Mouse (Mus musculus): ENCODE results near the gene Acad11.

The Acad11 gene

GRCm38 (mm10) chr9:104085730-104086429 lies 22.7 kb downstream of the Acad11 start:
- DNase-seq, result no peak

- DNase-seq, result no peak
Observed at GRCm38 (mm10) chr9:104088555-104088954, 25.4 kb downstream of the Acad11 start.

GRCm38 (mm10) chr9:104092945-104093344 lies 29.8 kb downstream of the Acad11 start:
- DNase-seq, result no peak

GRCm38 (mm10) chr9:104098256-104098655 lies 35.1 kb downstream of the Acad11 start:
- DNase-seq, result no peak

DNA sequence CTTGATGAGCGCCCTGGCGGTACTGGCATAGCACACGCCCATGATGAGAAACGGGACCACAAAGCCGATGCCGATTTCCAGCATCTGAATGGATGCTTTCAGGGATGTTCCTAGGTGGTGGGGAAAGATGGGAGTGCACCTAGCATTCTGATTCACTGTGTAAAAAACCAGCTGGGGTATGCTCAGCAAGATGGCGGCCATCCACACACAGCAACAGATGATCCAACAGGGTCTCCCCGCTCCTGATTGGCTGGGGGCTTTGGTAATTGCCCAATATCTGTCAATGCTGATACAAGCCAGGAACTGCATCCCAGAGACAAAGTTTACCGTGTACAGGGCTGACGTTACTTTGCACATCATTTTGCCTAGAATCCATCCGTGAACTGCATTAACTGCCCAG lies 35.9 kb downstream of the Acad11 start:
- no peak for DNase-seq

DNA sequence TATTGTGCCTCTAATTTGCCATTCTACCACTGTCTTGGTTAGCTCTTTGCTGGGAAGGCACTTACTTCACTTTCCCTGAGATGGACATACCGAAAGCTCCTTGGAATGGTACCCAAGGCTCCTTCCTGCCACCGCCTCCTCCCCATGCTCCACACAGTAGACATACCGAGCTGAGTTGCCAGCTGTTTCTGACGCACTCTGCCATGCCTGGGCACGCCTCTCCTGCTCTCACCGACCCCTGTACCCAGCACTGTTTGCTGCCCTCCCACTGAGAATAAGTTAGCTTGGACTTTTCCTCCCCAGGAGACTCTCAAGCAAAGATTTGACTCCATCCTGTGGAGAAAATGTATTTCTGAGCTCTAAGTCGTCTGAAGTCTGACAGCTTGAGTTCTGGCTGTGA lies 37.6 kb downstream of the Acad11 start:
- DNase-seq, result no peak

DNA sequence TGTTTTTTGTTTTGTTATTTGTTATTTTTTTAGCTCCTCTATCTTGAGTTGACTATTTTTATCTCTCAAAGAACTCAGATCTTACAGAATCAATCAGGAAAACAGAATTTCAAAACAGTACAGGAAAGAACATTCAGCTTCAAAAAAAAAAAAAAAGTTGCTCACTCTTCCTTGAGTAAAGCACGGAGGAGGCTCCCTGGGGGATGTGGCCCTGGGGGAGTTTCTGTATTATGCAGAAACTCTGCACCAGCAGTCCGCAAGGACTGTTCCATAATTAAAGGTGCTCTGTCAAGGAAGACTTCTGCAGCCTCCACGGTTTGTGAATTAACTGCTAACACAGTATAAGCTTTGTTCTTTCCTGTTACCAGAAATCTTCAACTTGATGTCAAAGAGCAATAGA lies 38.3 kb downstream of the Acad11 start:
- no peak for DNase-seq

DNA sequence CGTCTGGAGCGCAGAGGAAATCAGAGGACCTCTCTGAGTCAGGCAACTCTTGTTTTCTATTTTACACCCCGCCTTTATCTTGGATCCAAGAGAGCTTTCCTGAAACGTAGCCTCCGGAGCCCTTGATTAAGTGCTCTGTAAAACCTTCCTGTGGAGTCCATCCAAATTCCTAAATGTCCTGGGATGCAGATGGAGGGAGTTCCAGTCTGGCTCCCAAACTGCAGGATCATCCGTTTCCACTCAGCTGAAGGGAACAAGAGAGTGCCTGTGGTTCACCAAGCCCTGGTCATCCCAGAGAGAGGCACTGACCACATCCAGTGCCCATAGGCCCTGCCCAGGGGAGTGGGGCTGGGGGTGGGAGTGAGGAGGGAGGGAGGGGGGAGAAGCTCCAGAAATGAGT lies 39.1 kb downstream of the Acad11 start:
- no peak for DNase-seq

DNA sequence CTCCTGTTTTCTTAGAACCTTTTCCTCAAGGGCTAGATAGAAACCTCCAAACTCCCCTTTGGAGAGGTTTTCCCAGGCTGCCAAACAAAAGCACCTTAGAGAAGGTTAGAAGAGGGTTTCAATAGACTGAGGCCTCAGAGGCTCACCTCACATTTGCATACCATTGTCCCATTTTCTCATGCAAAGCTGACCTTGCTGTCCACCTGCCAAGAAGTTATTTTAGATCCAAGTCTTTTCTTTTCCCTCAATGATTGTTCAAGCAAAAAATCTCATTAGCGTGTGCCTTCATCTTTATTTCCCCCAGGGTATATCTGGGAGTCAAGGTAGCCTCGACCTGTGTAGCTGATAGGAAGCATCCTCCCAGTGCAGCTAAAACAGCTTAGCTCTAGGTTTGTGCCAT lies 39.7 kb downstream of the Acad11 start:
- no peak for DNase-seq

DNA sequence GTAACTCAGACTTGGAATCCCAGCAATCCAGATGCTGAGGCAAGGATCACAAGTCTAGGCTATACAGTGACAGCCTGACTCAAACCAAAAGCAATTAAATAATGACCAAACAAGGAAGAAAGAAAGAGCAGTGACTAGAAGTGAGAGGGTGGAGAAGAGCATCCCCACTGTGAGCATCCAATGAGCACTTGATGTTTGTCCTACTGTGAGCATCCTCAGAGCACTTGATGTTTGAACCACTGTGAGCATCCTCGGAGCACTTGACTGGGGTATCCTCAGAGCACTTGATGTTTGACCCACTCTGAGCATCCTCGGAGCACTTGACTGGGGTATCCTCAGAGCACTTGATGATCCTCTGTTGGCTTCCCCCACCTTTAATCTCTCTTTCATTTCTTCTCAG lies 41.8 kb downstream of the Acad11 start:
- no peak for DNase-seq

DNA sequence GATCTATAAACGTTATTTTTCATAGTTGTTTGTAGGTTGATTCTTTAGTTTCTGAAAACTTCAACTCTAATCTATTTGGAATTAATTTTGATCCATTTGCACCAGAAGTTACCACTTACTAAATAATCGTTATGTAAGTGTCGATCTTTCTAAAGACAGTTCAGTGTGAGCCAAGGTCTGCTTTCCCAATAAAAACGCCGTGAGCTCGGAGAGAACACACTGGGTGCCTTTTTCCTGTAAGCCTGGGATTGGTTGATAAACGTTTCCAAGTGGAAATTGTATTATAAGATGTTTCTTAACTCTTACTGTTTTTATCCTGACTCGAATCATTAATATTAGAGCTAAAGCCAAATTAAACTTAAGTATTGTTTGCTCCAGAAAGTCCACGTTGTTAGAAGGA lies 43.8 kb downstream of the Acad11 start:
- no peak for DNase-seq

DNA sequence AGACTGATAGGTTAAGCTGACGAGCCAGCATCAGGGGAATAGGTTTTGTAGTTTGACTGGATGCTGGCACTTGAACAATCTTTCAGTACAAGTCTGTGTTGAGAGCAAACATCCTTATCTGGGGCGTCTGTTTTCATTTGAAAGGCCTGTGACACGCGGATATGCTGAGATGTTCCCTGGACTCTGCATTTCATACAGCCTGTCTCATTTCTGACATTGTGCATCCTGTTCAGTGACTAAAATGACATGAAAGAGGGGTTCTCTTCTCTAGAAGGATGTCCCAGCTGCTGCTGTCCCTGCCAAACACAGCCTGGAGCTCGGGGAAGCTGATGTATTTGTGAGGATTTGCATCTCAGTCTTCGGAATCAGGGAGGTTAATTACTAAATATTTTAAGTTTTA lies 44.3 kb downstream of the Acad11 start:
- DNase-seq, result no peak

- DNase-seq, result no peak
Observed at GRCm38 (mm10) chr9:104108571-104109143, 45.5 kb downstream of the Acad11 start.

- DNase-seq, result no peak
Observed at GRCm38 (mm10) chr9:104109151-104109550, 46.0 kb downstream of the Acad11 start.

DNA sequence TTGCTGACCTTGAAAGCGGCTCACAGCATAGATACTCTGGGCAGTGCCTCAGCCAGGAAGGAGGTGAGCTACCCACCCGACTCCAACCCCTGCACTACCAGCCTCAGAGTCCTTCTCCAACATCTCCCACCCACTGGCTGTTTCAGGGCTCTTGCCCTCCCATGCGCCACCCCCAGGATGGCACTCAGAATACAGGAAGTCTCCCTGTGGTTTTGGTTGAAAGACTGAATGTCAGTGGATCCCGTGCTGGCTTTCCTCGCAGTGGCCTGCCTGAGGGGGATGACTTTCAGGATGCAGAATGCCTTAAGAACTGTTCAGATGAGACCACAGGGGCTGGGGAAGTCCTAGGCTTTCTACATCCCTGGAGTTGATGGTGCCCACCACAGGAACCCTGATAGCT lies 59.9 kb downstream of the Acad11 start:
- DNase-seq, result no peak

DNA sequence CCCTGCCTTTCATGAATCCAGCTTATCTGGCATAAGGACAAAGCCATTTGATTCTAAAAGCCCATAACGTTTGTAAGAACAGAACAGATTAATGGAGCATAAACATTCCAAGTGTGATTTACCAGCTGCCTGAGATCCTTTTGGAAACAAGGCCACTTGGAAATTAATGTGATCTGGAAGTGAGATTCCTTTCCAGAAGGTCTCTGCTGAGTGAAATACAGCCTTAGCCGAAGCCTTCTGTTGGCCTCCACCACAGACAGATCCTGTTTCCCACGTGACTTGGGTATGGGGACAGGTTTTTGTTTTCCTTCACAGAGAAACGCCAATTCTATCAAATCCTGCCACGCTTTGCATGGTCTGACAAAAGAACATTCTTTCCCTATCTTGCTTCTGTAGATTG lies 60.4 kb downstream of the Acad11 start:
- no peak for DNase-seq

DNA sequence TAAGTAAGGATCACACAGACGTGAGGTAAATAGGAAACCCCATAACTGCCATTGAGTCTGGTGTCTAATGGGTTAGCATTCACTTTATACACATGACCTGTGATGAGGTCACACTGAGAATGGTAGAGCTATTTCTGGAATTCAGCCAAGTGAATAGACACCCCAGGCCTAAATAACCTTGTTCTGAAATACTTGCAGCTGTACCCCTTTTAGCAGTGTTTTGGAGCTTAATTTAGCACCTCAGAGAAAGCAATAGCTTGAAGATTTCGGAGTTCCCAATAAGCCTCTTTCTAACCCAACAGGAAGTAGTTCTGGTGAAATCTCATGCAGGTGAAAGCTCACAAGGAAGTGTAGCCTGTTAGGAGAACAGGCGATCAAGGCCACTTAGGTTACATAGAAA lies 63.7 kb downstream of the Acad11 start, which contains the start of gene Ackr4:
TSS of gene Ackr4 (minus strand) at position 101 of the 400 bp plus-strand sequence.
- DNase-seq, result no peak

DNA sequence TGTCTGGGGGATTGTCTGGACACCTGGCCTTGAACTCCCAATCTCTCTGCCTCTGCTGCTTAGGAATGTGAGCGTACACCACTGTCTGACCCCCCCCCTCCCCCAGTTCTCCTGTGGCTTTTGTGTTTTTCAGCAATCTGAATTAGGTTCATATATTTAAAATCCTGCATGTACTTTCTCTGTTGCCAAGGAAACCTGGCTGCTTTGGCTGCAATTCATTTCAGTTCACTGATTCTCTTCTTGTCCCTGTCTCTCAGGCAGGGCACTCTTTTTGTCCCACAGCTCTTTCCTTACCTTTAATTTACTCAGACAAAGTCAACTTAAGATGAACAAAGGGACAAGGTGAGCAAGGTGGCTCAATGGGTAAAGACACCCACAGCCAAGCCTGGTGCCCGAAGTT lies 64.9 kb downstream of the Acad11 start:
- DNase-seq, result no peak

DNA sequence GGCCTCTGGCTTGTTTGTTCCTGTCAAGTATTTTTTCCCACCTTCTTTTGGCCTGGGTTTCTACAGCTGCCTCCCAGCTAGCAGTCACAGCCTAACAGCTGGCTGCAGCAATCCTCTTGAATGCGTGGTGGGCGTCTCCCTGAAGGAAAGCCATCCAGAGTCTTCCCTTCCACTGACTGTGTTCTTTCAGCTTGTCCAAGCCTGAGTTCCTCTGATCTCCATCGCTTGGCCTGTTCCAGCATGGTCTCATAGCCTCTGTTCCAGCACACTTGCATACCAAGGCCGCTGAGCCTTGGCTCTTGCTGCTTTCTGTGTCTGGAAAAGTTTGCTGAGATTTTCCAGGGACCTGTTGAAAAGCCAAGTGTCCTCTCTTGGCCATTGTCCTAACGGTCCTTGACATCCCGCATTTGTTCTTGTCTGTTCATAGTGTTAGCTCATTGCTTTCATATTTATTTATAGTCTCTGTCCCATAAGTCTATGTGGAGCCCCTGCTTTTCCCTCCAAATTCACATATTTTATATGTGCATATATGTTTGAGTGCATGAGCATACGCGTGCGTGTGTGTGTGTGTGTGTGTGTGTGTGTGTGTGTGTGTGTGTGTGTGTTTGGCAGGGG lies 67.1 kb downstream of the Acad11 start:
- no peak for DNase-seq

- DNase-seq, result no peak
Observed at GRCm38 (mm10) chr9:104140351-104140750, 77.2 kb downstream of the Acad11 start.

GRCm38 (mm10) chr9:104142805-104143204 lies 79.6 kb downstream of the Acad11 start:
- DNase-seq, result no peak

DNA sequence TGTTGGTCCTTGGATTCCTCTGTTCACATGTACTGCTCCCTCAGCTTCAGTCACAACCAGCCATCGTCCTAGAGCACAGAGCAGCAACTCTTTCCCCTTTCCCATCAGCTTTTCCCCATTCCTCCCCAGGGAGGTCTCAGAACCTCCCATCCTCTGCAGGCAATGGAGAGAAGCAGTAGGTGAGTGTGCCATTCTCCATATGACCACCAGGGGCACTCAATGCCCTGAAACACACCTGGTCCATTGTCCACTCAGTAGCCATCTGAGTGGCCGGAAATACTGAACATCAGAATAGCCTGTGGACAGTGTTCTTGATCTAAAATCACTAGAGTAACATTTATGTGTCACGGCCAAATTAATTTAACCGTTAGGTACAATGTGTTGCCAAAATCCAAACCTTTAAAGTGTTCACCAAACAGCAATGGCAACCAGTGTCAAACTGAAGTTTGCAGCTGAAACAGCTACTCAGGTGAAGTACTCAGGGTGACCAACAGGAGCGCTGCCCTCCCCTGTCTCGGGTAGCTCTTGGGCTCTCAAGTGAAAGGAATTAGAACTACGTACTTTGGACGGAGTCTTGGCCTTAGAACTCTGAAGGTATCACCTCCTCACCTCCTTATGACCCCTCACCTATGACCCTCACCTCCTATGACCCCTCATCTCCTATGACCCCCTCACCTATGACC lies 81.3 kb downstream of the Acad11 start:
- DNase-seq, result no peak

DNA sequence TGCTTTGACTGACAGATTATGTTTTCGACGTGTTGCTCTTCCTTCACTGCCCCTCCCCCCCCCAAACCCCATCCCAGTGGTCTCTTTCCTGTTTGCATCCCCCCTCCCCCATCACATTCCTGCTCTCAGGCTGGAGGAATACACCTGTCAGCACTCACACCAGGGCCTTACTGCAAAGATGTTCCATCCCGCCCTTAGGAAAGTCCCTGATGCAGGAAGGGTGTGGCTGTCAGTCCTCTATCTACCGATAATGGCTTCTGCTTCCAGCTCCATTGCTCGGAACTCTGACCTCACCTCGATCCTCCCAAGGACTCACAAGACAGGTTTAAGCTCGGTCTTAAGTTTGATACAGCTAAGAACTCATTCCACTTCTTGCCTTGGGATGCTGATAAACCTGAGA lies 83.5 kb downstream of the Acad11 start:
- DNase-seq, result no peak

GRCm38 (mm10) chr9:104148969-104149368 lies 85.8 kb downstream of the Acad11 start:
- DNase-seq, result no peak

Measured in cerebellum, adult 11-12 months (tissue).